Mouse (Mus musculus): ENCODE measurements at regions not wholly inside any gene's neighbourhood (a gene's known extent, or its start where the extent isn't known, plus 50 kb on each side); places are given as distances from the start of the nearest gene placed in this dataset.

DNA sequence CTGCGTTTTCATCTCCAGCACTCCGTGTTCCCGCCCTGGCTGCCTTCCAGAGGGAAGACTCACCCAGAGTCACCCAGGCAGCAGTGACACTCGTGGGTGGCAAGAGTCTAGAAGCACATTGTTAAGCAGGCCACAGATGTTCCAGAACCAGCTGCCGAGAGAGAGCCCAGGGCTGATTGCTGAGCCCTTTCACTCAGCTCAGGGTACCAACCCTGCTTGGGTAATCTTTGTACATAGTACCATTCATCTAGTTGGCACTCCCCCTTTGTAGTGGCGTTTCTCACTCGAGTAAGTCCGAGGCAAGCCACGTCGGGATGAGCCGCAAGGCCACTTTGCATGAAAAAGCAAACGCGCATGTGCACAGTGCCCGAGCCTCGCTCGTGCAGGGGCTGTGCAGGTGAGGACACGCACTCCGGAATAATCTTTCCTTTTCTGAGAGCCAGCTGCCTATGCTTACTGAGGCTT is 156.9 kb downstream of the Zfp281 start:
- no peak for TF ChIP-seq POLR2A (IDR thresholded peaks at IDR 0.05; ENCODE audit: borderline replicate concordance, low read depth, low read length)
- TF ChIP-seq CTCF (IDR thresholded peaks at IDR 0.05; ENCODE audit: low read depth, low read length) = no peak
